Mouse (Mus musculus) induced T-regulatory cell, adult 2 months (primary cell): ENCODE results near the gene Tbx5.
"Not testable (repeated sequence)": the region's sequence is repeated elsewhere in the genome, so short reads cannot be mapped to it uniquely, and the experiment has no call there.

ENCODE experiments used
- DNase-seq: peaks from one replicate; pipeline ENCODE4 v3.0.0-alpha.2; 2012; ENCODE audit warnings: low read depth

Tbx5 gene

GRCm38 (mm10) chr5:119842701-119843393 lies 10.4 kb downstream of the Tbx5 start:
- DNase-seq, result no peak

DNA sequence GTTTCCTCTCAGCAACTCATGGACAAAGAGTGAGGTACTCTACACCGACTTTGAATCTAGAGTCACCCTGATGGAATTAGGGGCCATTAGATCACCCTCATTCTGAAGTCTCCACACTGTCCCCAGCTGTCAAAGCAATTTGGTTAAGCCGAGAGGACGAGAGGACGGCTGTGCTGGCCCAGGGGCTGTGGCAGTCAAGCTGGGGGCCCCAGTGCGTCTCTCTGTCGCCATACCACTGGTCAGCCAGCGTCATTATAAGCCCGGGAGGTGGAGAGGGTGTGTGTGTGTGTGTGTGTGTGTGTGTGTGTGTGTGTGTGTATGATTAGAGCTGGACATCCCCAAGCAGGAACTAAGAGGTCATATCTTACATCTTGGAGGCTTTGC lies 10.9 kb downstream of the Tbx5 start:
- DNase-seq, result no peak

DNA sequence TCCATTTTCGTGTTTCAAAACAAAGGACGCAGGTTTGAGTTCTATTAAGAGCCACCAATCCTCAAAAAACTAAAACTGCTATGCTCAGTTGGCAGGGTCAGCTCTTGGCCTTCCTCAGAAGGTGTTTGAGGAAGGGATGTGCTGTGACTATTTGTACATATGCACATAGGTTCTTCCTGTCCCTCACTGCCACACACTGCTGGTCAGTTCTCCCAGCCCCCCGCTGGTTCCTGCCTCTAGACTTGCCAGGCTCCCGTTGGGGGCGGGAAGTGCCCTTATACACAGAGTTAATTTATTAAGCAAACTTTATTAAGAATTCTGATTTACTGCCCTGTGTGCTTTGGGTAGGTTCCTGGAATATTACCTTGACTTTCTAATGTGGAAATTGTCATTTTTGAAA lies 11.9 kb downstream of the Tbx5 start:
- no peak for DNase-seq

DNA sequence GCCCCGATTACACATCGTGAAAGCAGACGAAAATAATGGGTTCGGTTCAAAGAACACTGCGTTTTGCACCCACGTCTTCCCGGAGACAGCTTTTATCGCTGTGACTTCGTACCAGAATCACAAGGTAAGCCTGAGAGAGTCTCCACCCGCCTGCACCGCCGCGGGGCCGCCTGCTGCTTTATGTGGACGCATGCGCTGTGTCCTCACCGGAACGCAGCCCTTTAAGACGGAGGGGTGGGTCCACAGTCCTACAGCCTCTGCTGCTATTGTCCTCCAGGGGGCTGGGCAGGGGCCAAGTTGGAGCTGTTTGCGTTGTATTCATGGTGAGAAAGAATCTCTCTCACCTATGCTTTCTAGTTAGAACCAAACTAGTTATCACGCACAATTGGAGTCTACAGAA lies 12.5 kb downstream of the Tbx5 start:
- DNase-seq, result no peak

GRCm38 (mm10) chr5:119857052-119857451 lies 24.6 kb downstream of the Tbx5 start:
- no peak for DNase-seq

DNA sequence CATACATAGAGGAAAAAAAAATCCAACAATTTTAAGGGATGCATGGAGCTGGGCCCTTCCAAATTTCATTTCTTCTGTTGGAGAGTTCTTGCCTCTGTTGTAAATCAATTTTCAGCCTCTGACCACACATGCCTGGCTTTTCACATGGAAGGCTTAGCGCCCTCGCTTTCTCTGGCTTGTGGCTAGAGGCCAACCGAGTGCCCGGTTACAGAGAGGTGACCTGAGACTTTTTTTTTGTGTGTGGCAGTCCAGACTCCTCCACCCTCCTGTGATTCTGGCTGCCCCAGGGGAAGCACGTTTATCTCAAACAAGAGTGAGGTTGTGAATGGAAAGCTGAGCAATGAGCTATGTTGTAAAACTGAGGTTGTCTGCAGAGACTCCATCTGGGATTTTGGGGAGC lies 28.8 kb downstream of the Tbx5 start:
- no peak for DNase-seq

- no peak for DNase-seq
Observed at GRCm38 (mm10) chr5:119862431-119862830, 30.0 kb downstream of the Tbx5 start.

DNA sequence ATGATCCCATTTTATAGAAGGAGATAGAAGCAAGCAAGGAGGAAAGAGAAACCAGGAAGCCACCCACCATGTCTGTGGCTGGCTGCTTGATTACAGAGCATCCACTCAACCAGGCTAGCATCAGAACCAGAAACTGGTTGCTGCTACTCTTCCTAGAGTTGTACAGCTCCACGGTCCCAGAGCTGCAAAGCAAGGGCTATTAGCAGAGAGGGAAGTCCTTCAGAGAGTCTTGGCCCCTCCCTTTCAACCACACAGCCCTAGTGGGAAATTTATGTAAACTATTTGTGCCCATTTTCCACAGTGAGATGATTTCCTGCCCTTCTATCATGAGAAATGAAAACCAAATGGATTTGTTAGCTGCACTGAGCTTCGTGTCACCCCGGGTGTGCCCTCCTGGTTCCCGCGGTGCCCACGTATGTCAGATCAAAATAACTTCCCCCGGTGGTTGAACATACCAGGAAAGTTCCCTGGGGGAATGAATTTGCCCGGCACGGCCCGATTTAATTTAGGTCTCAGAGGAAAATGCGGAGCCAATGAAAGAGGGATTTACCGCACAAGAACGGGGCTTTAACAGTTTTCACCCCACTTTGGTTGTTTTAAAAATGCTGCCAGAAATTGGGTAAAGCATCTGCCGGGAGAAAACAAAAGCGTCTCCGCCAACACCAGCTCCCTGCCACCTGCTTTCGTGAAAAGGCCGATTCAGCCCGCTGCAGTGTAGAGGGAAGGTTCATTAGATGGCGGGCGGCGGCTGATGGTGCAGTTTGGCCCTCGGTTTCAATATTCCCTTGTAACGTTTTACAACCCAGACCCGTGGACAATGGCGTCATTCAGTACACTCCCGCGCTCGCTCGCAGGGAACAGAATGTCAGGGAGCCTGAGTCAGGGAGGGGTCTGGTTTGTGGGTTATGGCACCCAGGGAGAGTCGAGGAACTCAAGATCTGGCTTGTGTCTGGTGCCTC lies 34.1 kb downstream of the Tbx5 start:
- no peak for DNase-seq

DNA sequence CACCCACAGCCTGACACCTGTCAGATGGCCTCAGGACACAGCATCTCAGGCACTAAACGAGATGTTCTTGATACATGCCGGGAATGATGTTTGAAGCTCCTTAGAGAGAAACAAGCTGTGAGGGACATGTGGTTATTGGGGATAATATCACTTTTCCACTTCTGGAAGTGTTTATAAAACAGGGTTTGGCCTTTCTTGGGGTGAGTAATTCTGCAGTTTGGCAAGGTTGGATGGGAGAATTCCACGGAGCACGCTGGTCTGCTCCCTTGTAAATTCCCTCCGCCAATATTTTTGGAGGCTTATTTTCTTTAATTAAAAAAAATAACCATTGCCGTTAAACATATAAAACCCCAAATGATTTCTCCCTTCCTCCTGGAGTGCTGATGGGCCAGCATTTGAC lies 35.5 kb downstream of the Tbx5 start:
- no peak for DNase-seq

DNA sequence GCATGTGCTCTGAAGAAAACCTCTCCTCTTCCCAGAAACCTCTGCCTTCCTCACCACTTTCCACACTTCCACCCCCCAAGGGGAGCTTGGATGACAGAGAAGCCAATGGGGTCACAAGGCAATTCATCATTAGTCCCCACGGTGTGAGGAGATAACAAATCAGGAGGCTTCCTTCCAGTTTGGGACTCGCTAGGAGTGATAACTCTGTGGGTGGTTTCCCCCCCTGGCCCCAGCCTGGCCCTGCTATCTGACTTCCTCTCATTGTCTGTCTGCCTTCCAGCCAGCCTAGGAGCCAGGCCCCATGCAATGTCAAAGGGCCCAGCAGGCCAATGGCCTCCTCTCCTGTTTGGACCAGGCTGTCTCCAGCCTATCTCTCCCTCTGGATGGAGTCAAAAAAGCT lies 43.0 kb downstream of the Tbx5 start:
- DNase-seq, result no peak

DNA sequence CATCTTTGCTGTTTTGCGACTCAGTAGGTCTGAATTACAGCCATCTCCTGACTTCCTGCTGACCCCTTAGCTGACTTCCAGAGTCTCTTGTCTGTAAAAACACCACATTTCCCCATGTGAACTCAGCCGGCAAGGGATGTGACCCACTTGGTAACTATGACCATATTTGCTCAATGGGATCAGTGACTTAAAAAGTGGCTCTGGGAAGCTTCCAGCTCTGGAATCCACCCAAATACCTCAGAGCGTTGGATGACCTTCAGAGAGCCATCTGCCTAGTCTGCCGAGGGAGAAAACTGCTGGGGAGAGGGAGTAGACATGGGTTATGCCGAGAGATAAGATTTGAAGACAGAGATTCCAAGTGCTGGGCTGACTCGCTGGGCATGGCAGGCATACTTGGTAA lies 44.7 kb downstream of the Tbx5 start:
- DNase-seq, result no peak

DNA sequence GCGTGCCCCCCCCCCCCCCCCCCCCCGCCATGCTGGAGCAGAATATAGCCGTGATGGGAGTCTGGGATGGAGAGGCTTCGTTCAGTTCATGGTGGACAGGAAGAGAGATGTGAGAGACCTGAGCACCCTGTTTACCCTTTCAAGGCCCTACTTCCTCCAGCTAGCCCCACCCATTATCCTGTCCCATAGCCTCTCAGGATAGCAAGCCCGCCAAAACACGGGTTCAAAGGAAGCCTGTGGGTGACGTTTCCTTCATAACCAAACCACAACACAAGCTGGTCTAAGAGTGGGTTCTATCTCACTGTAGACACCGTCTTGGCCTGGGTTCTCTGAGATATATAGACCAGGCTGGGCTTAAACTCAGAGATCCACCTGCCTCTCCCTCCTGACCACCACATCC lies 53.1 kb downstream of the Tbx5 start:
- no peak for DNase-seq

- DNase-seq, result no peak
Observed at GRCm38 (mm10) chr5:119887381-119887780, 54.9 kb downstream of the Tbx5 start.

- no peak for DNase-seq
Observed at GRCm38 (mm10) chr5:119891960-119892359, 59.5 kb downstream of the Tbx5 start.

DNA sequence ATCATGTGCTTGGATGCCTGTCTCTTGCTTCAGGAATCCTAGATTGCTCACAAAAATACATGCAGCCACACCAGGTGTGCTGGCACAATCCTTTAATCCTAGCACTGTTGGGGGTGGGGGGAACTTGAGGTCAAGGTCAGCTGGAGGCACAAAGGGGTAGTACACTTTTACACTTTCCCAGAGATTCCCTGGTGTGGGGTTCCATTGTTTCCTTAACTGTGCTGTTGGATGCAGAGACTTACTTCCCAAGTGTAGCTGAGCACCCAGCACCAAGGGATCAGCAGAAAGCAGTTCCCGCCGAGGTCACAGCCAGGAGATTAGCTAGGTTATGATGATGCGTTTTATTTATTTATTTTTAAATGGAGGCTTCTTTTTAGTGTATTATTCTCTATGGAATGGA lies 60.6 kb downstream of the Tbx5 start:
- no peak for DNase-seq

DNA sequence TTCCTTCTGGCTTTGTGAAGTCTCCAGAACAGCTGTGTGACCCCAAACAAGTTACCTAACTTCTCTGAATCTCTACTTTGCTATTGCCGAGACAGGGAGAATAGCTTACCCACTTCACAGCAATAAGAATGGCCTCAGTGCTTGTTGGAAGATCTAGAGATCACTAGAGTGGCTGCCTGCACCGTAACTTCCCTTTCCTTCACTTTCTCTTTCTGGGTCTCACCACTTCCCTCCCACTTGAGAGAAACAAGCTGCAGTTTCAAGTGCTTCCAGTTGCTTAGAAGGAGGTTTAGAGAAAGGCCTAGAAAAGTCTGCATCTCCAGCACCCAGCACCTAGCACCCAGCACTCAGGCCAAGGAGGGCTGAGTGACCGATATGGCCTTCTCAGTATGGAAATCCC lies 64.1 kb downstream of the Tbx5 start:
- no peak for DNase-seq

GRCm38 (mm10) chr5:119916551-119917171 lies 84.2 kb downstream of the Tbx5 start:
- DNase-seq, result no peak

DNA sequence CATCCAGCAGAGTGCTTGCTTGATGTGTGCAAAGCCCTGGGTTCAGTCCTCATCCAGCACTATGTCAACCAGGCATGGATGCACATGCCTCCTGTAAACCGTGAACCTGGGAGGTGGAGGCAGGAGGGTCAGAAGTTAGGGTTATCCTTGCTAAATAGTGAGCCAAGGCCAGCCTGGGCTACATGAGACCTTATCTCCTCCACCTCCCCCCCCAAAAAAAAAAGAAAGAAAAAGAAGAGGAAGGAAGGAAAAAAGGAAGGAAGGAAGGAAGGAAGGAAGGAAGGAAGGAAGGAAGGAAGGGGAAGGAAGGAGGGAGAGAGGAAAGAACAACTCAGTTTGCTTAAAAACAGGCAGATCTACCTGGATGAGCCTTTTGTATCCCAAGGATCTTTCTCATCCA lies 85.9 kb downstream of the Tbx5 start:
- not testable (repeated sequence) for DNase-seq

- no peak for DNase-seq
Observed at GRCm38 (mm10) chr5:119920941-119921340, 88.5 kb downstream of the Tbx5 start.

DNA sequence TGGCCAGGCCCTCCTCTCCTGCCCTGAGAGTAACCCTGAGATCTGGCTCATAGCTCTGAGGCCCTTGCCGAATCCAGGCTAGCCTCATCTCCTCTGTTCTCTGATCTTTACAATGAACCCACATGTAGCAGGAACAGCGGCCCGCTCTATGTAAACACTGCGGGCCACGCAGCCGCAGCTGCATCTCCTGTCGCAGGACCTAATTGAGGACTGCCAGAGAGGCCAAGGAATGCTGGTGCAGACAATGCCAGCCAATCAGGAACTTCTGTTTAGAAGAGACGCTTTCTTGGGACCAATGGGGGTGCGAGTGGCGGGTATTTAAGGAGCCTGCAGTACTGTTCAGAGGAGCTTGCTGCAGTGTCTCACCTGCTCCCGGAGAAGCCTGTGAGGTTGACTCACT lies 89.8 kb downstream of the Tbx5 start:
- no peak for DNase-seq
